Mouse (Mus musculus) myocyte (in vitro differentiated cells): ENCODE results near the gene Slc34a3.

Experiments used
- E2F4 ChIP-seq: IDR thresholded peaks from one replicate; pipeline ENCODE4 v1.6.1; 2011; ENCODE audit warnings: mild to moderate bottlenecking, control low read depth, moderate library complexity; ENCODE audit not compliant: insufficient read depth
- MAX ChIP-seq: IDR thresholded peaks from one replicate; pipeline ENCODE4 v1.6.1; 2011; ENCODE audit warnings: low read depth, mild to moderate bottlenecking, control low read depth
- MYOD1 ChIP-seq, 3 experiments: IDR thresholded peaks; one replicate each; pipeline ENCODE4 v1.6.1; 2011; ENCODE audit warnings: control low read depth in 2 of 3, low read depth in 2 of 3, mild to moderate bottlenecking in 2 of 3, moderate library complexity in 1 of 3; ENCODE audit not compliant: insufficient read length in 2 of 3, control insufficient read depth in 1 of 3
- POLR2A ChIP-seq: IDR thresholded peaks from one replicate; pipeline ENCODE4 v1.6.1; 2011; ENCODE audit warnings: low read depth, mild to moderate bottlenecking, control low read depth, moderate library complexity; ENCODE audit not compliant: insufficient read length
- POLR2AphosphoS2 ChIP-seq: IDR thresholded peaks from one replicate; pipeline ENCODE4 v1.6.1; 2011; ENCODE audit warnings: low read depth, control low read depth; ENCODE audit not compliant: insufficient read length
- REST ChIP-seq: IDR thresholded peaks from one replicate; pipeline ENCODE4 v1.6.1; 2011; ENCODE audit warnings: mild to moderate bottlenecking, control low read depth, moderate library complexity; ENCODE audit not compliant: insufficient read depth, insufficient read length
- TCF3 ChIP-seq: IDR thresholded peaks from one replicate; pipeline ENCODE4 v1.6.1; 2011; ENCODE audit warnings: low read depth, control low read depth; ENCODE audit not compliant: insufficient read length

GRCm38 (mm10) chr2:25271827-25272511 is 37.8 kb upstream of the Slc34a3 start, which contains the start of the genes Ssna1 and Anapc2:
- TF ChIP-seq TCF3 (no peak), MAX (no peak), POLR2A (peak; percentile 95), E2F4 (peak; percentile 8), REST (no peak), MYOD1 (IDR thresholded peaks at IDR 0.05; ENCODE audit: control insufficient read depth in 1 of 3, insufficient read length in 2 of 3, low read depth in 2 of 3) (peak in 2 of 3 experiments; percentile 65 to 82), POLR2AphosphoS2 (peak; percentile 98)
